Mouse (Mus musculus) gastrocnemius, adult 2 months (tissue): Measurements from ENCODE around the gene Optc. TPM values are rescaled to one million over a fixed set of nuclear protein-coding genes. Genes with fewer than 3 reads are reported as not detected.

Source experiments
- DNase-seq: peaks from one replicate; pipeline ENCODE4 v3.0.0; 2022
- H3K27ac ChIP-seq: fragments of 200-600 bp; 2 replicates; pipeline ENCODE4 v1.8.1; 2022; ENCODE audit warnings: mild to moderate bottlenecking
- H3K4me3 ChIP-seq: fragments of 200-600 bp; 2 replicates; pipeline ENCODE4 v1.8.1; 2022; ENCODE audit warnings: mild to moderate bottlenecking, moderate library complexity
- CTCF ChIP-seq: fragments of 200-600 bp; IDR thresholded peaks from 2 replicates; pipeline ENCODE4 v1.8.1; 2022; ENCODE audit warnings: antibody characterized with exemption, mild to moderate bottlenecking, moderate library complexity
- intact Hi-C: fragments of 180-260 bp; cut with DNase I; formaldehyde crosslinking; loops from one replicate; pipeline ENCODE4 v1.15.1; 2025
- long read RNA-seq, 2 experiments: library from polyadenylated mRNA; stranded (forward); transcript quantifications; one replicate each; pipeline ENCODE4 v2.0.0; 2021
- total RNA-seq, 2 experiments: library from RNA; stranded (reverse); gene quantifications; 2 replicates each; pipeline ENCODE4 v1.2.3; 2021

The Optc gene
- total RNA-seq = under 1 TPM in 1 of 2 experiments, not detected in 1; 0.13 TPM
- long read RNA-seq, experiment 1 = 0 reads
- long read RNA-seq, experiment 2 = 0 reads

DNA sequence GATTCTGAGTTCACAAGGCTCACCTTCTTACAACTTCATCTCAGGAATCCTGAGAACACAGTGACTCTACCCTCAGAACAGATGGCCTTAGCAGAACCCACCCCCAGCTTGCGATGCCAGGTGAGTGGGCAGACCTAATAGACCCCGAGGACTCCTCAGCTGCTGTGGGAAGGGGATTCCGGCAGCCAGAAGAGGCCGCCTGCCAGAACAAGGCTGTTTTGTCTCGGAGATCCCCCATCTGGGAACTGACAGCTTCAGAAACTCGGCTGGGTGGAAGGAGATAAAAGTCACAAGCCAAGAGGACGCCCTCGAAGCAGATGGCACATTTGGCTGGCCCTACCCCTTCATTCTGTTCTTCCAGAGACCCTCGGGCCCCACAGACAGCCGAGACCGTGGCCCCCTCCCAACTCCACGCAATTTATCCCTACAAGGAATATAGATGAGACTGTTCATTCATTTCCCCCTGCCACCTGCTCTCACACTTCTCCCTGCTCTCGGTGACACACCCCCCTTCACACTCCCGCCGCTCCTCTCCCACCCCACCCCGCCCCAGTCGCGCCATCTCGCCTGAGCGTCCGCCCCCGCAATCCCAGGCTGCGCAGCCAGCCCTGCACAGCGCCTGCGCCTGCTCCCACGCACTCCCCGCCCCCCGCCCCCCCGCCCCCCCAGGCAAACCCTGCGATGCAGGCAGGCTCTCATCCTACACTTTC lies at the start of gene Optc:
Gene Optc (minus strand): TSS at position 51 of the 710 bp plus-strand sequence.
- no peak for TF ChIP-seq CTCF
- intact Hi-C loops = no loop called here
- H3K4me3 ChIP-seq = peak within 1 kb of the TSS; percentile 71
- DNase-seq = peak; percentile 68
- H3K27ac ChIP-seq = peak within 1 kb of the TSS; percentile 69

DNA sequence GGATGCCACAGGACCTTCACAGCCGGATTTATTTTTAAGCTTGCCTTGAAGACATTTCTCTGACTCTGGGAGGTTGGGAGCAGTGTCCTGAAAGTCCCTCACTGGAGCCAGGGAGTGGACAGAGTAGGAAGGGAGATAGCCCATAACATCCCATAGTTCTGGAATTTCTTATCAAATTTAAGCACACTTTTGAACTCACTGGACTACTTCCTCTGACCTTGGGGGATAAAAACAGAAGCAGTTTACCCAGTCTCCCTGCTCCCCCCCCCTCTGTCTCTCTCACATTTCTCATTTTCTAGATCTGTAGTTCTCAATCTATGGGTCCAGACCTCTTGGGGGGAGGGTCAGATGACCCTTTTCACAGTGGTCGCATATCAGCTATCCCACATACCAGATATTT lies 46.2 kb upstream of the Optc start:
- DNase-seq = no peak
- no peak for TF ChIP-seq CTCF
- intact Hi-C loops = no loop called here
- Histone ChIP-seq H3K4me3 (no peak overlapping the region), H3K27ac (peak overlapping the region; percentile 78)

DNA sequence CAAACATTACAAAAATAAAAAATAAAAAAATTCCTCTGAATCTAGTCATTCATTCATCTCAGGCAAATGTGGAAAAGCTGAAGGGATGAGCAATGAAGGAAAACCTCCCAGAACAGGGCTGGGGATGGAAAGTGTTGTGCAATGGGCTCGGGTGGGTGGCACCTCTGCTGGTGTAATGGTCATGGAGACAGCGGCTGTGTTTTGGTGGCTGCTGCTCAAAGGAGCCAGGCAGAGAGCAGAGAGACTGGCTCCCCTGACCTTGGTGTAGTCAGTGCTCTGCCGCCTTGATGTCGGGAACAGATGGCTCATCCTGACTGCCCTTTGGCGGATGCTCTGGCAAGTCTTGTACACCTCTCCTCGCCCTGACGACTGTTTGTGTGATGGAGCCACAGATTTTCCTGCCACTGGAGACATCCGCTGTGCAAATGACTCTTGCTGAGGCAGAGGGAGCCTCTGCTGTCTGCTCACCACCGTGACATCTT lies 45.5 kb upstream of the Optc start:
- Histone ChIP-seq H3K4me3 (no peak overlapping the region), H3K27ac (peak overlapping the region; percentile 78)
- intact Hi-C loops = no loop called here
- no peak for TF ChIP-seq CTCF
- DNase-seq = peak; percentile 79

DNA sequence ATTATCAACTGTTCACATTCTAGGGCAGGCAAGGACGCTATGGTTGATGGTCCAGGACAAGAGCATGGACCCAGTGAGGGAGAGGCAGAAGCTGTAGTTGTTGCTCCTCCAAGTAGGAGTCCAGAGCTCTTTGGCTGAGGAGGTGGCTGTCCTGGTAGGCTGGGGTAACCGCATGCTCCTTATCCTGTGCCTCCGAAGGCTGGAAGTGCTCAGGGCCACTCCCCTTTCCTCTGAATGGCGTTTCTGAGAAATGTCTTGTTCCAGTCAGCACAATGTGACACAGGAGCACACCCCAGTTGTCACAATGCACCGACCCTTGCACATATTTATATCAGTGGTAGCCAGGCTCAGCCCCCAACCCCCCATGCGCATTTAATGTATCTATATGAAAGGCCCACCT lies 43.8 kb upstream of the Optc start:
- Histone ChIP-seq H3K4me3 (no peak overlapping the region), H3K27ac (no peak overlapping the region)
- intact Hi-C loops = no loop called here
- no peak for TF ChIP-seq CTCF
- DNase-seq = no peak

DNA sequence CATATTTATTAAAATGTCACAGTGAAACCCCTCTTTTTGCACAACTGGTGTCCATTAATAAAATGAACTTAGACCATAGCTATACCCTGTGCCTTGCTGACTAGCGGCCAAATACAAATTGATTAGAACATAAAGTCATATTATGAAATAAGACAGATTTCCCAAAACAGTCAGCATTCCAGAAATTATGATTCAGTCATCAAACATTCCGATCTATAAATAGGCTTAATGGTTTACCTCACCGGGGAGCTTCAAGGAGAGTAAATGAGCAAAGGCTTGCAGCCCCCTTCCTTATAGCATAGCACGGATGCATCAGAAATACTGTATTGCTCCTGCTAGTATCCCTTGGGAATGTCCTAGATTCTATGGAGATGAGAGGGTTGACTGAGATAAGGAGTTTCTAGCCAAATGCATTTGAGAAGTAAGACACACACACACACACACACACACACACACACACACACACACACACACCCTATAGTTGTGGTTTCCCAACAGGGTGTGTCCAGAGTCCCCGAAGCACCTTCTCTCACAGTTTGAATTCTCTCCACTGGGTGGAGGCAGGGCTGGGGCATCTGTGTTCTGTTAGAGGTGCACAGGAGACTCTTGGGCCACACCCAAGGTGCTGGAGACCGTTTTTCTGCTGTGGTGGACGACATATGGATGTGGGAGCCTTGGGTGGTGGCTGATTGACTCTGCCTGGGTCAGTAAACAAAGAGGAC lies 42.4 kb upstream of the Optc start:
- Histone ChIP-seq H3K4me3 (no peak overlapping the region), H3K27ac (no peak overlapping the region)
- intact Hi-C loops = no loop called here
- no peak for DNase-seq
- TF ChIP-seq CTCF = no peak

DNA sequence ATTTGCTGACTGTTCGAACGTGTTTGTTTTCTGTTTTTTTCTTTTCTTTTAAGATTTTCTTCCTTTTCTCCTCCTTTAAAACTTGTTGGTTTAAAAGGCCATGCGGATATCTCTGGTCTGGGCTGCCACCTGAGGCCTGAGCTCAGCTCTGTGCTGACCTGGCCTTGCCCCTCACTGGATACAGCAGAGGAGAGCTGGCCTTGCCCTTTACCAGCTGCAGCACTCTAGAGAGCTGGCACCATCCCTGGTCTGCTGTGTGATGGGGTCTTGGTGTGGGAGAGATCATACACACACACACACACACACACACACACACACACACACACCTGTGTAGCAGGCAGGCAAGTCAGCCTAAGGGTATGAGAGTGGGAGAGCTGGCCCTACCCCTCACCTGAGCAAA lies 37.3 kb upstream of the Optc start:
- no peak overlapping the region for H3K4me3 ChIP-seq
- no peak for TF ChIP-seq CTCF
- intact Hi-C loops = no loop called here
- H3K27ac ChIP-seq = no peak overlapping the region
- DNase-seq = no peak

DNA sequence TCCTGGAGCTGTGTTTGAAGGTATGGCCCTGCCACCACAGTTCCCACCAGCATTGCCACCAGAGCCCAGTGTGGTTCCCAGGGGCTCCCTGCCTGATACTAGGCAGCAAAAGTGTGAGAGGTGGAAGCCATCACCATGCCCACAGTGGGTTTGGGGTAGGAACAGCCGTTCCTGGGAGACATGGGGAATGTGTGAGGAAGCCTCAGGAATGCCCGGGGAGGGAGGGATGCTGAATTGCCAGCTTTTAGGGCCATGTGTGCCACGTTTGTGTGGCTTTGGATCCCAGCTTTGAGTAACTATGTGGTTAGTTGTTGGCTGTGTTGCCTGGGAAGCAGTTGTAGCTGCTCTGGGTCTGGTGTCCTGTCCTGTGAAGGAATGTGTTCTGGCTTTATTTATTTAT lies 34.1 kb upstream of the Optc start:
- DNase-seq = no peak
- no peak for TF ChIP-seq CTCF
- intact Hi-C loops = no loop called here
- no peak overlapping the region for H3K4me3 ChIP-seq
- H3K27ac ChIP-seq = peak overlapping the region; percentile 4; the same call in 1 of the 2 replicates

DNA sequence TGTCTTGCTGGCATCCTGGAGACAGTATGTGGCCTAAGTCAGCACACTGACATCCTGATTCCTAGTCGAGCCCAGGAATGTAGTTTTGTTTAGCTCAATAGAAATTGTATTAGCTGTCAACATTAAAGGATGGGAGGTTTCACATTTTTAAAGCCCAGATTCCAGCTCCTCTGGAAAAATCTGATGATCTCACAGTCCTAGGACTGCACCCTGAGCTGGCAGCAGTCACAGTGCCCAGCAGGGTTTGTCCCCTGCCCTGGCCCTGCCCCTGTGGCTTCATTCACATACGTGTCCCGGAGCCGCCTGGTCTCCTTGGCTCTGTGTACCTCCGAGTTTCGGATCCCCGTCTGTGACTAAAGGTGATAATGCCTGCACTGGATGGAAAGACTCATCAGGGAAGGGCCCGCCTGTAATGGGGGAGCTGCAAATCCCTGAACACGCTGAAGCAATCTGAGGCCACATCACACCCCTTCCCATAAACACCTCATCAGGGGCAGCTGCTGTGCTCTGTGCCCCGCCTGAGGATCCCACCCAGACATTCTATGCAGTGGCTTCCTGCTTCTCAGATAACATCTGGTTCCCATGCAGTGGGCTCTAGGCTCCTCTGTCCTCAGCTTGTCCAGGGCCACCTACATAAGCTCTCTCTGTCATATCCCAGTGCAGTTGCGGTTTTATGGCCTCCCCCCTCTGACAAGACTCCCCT lies 33.5 kb upstream of the Optc start:
- no peak overlapping the region for H3K4me3 ChIP-seq
- intact Hi-C loops = no loop called here
- peak overlapping the region; percentile 6; the same call in 1 of the 2 replicates for H3K27ac ChIP-seq
- peak; percentile 41 for DNase-seq
- no peak for TF ChIP-seq CTCF

DNA sequence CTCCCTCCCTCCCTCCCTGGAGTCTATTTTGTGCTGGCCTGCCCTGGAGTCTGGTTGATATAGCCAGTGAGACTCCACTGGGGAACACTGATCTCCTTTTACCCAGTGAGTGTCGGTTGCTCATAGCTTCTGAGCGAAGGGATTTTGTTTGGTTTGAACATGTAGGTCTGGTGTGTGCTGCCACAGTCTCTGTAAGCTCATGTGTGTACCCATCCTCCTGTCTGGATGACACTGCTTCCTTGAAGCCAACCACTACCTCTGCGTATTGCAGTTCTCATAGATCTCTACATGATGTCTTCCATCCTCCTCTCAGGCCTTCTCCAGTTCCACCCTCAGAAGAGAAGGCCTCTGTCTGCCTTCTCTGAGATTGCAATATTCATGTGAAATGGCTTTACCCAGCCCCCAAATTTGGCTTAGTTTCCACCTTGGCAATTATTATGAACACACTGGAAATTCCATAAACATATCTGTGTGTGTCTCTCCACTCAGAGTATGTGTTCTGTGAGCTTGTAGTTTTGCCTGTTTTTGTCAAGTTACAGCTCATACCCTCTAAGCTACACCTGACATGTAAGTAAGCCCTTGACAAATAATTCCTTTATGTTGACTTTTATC lies 32.8 kb upstream of the Optc start:
- Histone ChIP-seq H3K27ac (0 out of 2 replicates have a peak overlapping the region, but pooled peaks have one; percentile 35), H3K4me3 (no peak overlapping the region)
- DNase-seq = no peak
- intact Hi-C loops = no loop called here
- TF ChIP-seq CTCF = no peak

DNA sequence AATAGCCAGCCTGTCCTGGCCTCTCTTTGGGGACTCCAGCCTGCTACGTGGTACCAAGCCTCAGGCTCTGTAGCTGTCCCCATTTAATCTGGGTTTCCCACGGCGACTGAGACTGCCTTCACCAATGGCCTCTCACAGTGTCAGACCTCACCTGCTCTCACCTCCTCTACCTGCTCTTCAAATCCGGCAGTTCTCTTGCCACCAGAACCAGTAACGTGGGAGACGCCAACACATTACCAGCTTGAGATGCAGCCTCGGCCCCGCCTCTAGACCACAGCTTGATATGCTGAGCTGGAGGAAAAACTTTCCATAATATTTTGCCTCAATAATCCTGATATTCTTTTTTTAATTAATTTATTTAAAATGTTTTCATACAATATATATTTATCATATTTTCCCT lies 31.9 kb upstream of the Optc start:
- intact Hi-C loops = no loop called here
- DNase-seq = no peak
- TF ChIP-seq CTCF = no peak
- Histone ChIP-seq H3K4me3 (no peak overlapping the region), H3K27ac (no peak overlapping the region)

DNA sequence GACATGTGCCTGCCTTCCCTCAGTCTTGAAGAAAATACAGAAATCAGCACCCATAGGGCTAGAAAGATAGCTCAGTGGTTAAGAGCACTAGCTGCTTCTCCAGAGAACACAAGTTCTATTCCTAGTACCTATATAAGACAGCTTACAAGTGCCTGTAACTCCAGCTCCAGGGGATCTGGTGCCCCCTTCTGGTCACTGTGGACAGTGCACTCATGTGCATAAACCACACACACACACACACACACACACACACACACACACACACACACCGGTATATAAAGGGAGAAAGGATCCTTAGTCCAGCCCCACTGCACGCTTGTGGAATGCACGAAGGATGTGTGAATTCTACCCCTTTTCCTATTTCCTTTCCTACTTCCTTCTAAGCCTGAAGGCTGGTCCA lies 28.4 kb upstream of the Optc start:
- no peak for TF ChIP-seq CTCF
- DNase-seq = no peak
- Histone ChIP-seq H3K27ac (no peak overlapping the region), H3K4me3 (no peak overlapping the region)
- intact Hi-C loops = no loop called here

DNA sequence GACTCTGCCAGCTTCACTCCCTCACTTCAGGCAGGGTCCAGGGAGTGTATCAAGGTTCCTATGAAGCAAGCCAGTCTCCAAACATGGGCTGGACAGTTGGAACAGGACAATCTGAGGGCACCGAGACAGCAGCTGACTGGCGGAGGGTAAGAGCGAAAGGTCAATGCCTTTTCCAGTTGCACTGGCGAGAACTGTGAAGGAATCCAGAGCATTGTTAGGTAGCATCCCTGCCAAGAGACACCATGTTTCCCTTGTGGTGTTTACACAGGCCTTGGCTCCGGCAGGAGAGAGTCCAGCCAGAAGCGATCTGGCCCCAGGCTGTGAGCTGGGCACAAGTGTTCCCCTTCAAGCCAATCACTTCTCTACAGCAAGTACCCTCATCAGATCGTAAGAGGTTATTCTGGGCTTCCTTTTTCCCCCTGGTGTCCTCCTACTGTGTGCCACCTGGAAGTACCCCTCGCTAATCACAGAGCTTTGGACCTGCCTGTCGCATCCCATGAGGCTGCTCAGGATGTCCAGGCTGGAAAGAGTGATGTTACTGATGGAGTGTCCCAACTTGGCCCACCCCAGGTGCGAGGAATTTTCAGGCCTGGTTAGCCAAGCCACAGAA lies 26.7 kb upstream of the Optc start:
- TF ChIP-seq CTCF = no peak

More for the DNA sequence above, 26.7 kb upstream of the Optc start:
- intact Hi-C loops = no loop called here
- DNase-seq = peak; percentile 57
- peak overlapping the region; percentile 68 for H3K27ac ChIP-seq
- no peak overlapping the region for H3K4me3 ChIP-seq
